Mouse (Mus musculus): ENCODE data around the gene Ino80.

Gene Ino80

DNA sequence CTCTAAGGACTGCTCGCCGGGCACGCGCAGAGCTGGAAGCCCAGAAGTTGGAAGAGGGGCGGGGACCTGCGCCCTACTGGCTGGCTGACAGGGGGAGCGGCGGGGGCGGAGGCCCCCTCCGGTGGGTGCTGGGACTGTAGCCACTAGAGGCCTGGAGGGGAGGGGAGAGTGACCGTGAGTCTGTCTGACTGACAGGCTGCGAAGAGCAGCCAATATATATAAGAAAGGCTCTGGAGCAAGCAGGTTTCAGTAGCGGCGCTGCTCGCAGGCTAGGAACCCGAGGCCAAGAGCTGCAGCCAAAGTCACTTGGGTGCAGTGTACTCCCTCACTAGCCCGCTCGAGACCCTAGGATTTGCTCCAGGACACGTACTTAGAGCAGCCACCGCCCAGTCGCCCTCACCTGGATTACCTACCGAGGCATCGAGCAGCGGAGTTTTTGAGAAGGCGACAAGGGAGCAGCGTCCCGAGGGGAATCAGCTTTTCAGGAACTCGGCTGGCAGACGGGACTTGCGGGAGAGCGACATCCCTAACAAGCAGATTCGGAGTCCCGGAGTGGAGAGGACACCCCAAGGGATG, 151.8 kb downstream of the Ino80 start, which contains the start of gene Dll4:
Dll4 (plus strand) TSS at position 217 of the 576 bp plus-strand sequence.
- no peak for DNase-seq (ENCODE audit: extremely low read depth, insufficient read length, low spot score)

DNA sequence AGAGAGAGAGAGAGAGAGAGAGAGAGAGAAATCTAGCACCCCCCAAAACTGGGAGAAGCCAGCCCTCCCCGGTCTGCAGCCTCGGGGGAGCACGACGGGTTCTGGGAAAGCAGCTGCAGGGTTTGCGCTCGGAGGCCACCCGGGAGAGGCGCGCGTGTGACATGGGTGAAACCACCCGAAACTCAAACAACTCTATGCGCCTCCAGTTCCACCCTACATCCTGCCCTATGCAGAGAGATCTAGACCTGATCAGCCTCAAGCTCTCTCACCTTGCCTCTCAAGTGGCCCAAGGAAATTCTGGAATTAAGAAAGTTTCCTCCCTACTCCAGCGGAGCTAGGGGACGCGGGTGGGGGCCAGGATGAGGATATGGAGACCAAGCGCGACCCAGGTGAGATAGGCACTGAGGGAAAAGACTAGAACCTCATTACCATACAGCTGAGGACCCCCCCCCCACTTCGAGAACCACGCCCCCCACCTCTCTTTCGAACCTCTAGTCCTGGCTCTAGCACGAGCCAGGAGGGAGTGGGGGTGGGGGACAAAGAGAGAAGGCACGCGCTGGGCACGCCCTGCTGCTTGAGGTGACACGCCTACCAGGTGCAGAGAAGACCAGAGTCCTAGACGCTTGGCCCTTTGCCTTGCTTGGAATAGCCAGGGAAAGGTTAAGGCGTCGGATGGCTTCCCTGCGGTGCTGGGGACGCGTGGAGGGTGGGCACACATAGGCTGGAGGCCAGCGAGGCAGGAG, 152.7 kb downstream of the Ino80 start:
- no peak for DNase-seq (ENCODE audit: extremely low read depth, insufficient read length, low spot score)

DNA sequence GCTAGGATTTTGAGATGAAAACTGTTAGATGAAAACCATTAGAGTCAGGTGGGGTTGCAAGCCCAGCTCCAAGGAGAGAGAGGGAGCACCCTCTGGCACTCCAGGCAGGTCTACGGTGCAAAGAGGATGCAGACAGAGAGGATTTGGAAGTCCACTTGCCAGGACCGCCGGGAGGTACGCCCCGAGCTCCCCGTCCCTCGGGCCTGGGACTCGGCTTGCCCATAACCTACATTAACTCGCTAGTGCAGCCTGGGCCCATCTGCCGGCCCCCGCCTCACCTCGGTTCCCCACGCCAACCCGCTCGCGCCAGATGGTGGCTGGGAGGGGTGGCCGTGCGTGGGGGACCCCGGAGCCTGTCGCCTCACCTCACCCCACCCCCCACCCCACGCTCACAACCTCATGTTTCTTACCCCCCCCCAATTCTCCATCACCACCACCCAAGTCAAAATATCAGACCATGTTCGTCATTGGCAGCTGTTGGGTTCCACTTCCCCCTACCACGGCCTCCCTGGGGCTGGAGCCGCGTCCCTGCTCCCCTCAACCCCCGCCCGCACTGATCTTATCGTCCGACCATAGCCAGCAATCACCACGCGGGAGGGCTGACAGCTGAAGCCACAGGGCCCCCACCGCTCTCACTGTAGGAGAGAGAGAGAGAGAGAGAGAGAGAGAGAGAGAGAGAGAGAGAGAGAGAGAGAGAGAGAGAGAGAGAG, 153.5 kb downstream of the Ino80 start:
- no peak for DNase-seq (ENCODE audit: extremely low read depth, insufficient read length, low spot score)

Data from 3134 (cell line).